Mouse (Mus musculus) forebrain, embryonic 16.5 days (tissue): ENCODE data around the gene Dnaja3. TPM values are rescaled to one million over a fixed set of nuclear protein-coding genes. Genes with fewer than 3 reads are reported as not detected.

ENCODE experiments used
- ATAC-seq: fragments of 200-750 bp; cut with Nextera tagmentation; 2 replicates; pipeline ENCODE4 v1.8.0; 2017; ENCODE audit warnings: mild to moderate bottlenecking, moderate library complexity
- H3K27ac ChIP-seq: fragments of 300-500 bp; sonication (generic); 2 replicates; pipeline ENCODE4 v1.5.1; 2014; ENCODE audit warnings: low read length, control low read depth
- H3K27me3 ChIP-seq: fragments of 300-500 bp; sonication (generic); replicated peaks from 2 replicates; pipeline ENCODE4 v1.6.1; 2014; ENCODE audit warnings: low read length; ENCODE audit not compliant: control insufficient read depth, insufficient read depth
- H3K36me3 ChIP-seq: fragments of 300-500 bp; sonication (generic); 2 replicates; pipeline ENCODE4 v1.6.1; 2014; ENCODE audit not compliant: control insufficient read depth, insufficient read depth
- H3K4me1 ChIP-seq: fragments of 300-500 bp; sonication (generic); replicated peaks from 2 replicates; pipeline ENCODE4 v1.6.1; 2014; ENCODE audit warnings: low read length; ENCODE audit not compliant: control insufficient read depth, insufficient read depth
- H3K4me2 ChIP-seq: fragments of 300-500 bp; sonication (generic); 2 replicates; pipeline ENCODE4 v1.6.1; 2014; ENCODE audit warnings: mild to moderate bottlenecking, low read length, control low read depth
- H3K4me3 ChIP-seq: fragments of 300-500 bp; sonication (generic); replicated peaks from 2 replicates; pipeline ENCODE4 v1.5.1; 2014; ENCODE audit warnings: mild to moderate bottlenecking, low read length, control low read depth
- H3K9ac ChIP-seq: fragments of 300-500 bp; sonication (generic); replicated peaks from 2 replicates; pipeline ENCODE4 v1.6.1; 2014; ENCODE audit warnings: low read depth, low read length, control low read depth
- H3K9me3 ChIP-seq: fragments of 300-500 bp; sonication (generic); 2 replicates; pipeline ENCODE4 v1.6.1; 2016; ENCODE audit warnings: low read length; ENCODE audit not compliant: control insufficient read depth
- WGBS: fragments of 180-500 bp; shearing (Covaris S2); extraction: QIAGEN DNeasy Blood & Tissue Kit; methylation state at CpG from one replicate; pipeline ENCODE4 v1.1.7; 2014; 5-methylcytosine and 5-hydroxymethylcytosine counted together
- polyA plus RNA-seq: library from polyadenylated mRNA; unstranded; fragments of >200 nt; fragmentation: Nextera tagmentation; extraction: Ambion mirVana; gene quantifications from 2 replicates; pipeline ENCODE4 v1.2.1, GENCODE M21; 2015

Dnaja3 gene
- polyA plus RNA-seq, 1 experiment from 2014 or later, result 61.9 TPM

GRCm38 (mm10) chr16:4655251-4655734 lies 15.5 kb downstream of the Dnaja3 start:
- Histone ChIP-seq H3K27ac (no peak overlapping the region), H3K9ac (no peak overlapping the region), H3K4me1 (peaks cover 8% of the 10 kb centered on the region), H3K4me3 (no peak overlapping the region), H3K27me3 (no peaks in the 10 kb centered on the region), H3K36me3 (no peaks in the 10 kb centered on the region; the same call in 1 of the 2 replicates), H3K9me3 (no peaks in the 10 kb centered on the region), H3K4me2 (no peak overlapping the region)
- 78% methylated on average over 4 of the region's 4 CpGs for WGBS
- ATAC-seq, result no peak

- H3K4me1 ChIP-seq, result peaks cover 8% of the 10 kb centered on the region
- H3K27ac ChIP-seq, result no peak overlapping the region
- no peaks in the 10 kb centered on the region; the same call in 1 of the 2 replicates for H3K36me3 ChIP-seq
- WGBS, result 38% methylated on average over 11 of the region's 11 CpGs
- H3K9ac ChIP-seq, result no peak overlapping the region
- no peak overlapping the region for H3K4me3 ChIP-seq
- no peak overlapping the region for H3K4me2 ChIP-seq
- 0 out of 2 replicates have a peak, but pooled peaks have one; percentile 10 for ATAC-seq
- H3K9me3 ChIP-seq, result no peaks in the 10 kb centered on the region
- H3K27me3 ChIP-seq, result no peaks in the 10 kb centered on the region
These were observed 16.2 kb downstream of the Dnaja3 start for GRCm38 (mm10) chr16:4655764-4656570.

GRCm38 (mm10) chr16:4656571-4657081 lies 16.8 kb downstream of the Dnaja3 start:
- Histone ChIP-seq H3K4me1 (peaks cover 8% of the 10 kb centered on the region), H3K9ac (no peak overlapping the region), H3K9me3 (no peaks in the 10 kb centered on the region), H3K4me3 (no peak overlapping the region), H3K36me3 (peaks cover 1% of the 10 kb centered on the region; the same call in 1 of the 2 replicates), H3K27me3 (no peaks in the 10 kb centered on the region), H3K4me2 (no peak overlapping the region), H3K27ac (no peak overlapping the region)
- 59% methylated on average over 9 of the region's 9 CpGs for WGBS
- ATAC-seq, result no peak

GRCm38 (mm10) chr16:4658781-4659245 lies 19.0 kb downstream of the Dnaja3 start:
- no peak overlapping the region; the same call in 1 of the 2 replicates for H3K27ac ChIP-seq
- no peak overlapping the region for H3K4me2 ChIP-seq
- 10% methylated on average over 11 of the region's 11 CpGs for WGBS

GRCm38 (mm10) chr16:4659326-4659725 lies 19.5 kb downstream of the Dnaja3 start:
- ATAC-seq, result no peak
- Histone ChIP-seq H3K9ac (0 out of 2 replicates have a peak overlapping the region, but pooled peaks have one; percentile 15), H3K4me3 (no peak overlapping the region), H3K27me3 (no peaks in the 10 kb centered on the region), H3K27ac (peak overlapping the region; percentile 38; the same call in 1 of the 2 replicates), H3K4me2 (no peak overlapping the region), H3K9me3 (no peaks in the 10 kb centered on the region), H3K36me3 (0 out of 2 replicates have a peak, but pooled peaks cover 2% of the 10 kb centered on the region), H3K4me1 (peaks cover 8% of the 10 kb centered on the region)
- WGBS, result 10% methylated on average over 2 of the region's 2 CpGs

More at GRCm38 (mm10) chr16:4658781-4659245, 19.0 kb downstream of the Dnaja3 start:
- ATAC-seq, result peak; percentile 47; the same call in 1 of the 2 replicates
- Histone ChIP-seq H3K4me3 (no peak overlapping the region), H3K9me3 (no peaks in the 10 kb centered on the region), H3K4me1 (peaks cover 8% of the 10 kb centered on the region), H3K9ac (no peak overlapping the region), H3K27me3 (no peaks in the 10 kb centered on the region), H3K36me3 (0 out of 2 replicates have a peak, but pooled peaks cover 2% of the 10 kb centered on the region)

- no peak for ATAC-seq
- Histone ChIP-seq H3K9me3 (no peaks in the 10 kb centered on the region), H3K4me1 (peaks cover 8% of the 10 kb centered on the region), H3K4me2 (no peak overlapping the region), H3K4me3 (no peak overlapping the region), H3K9ac (no peak overlapping the region), H3K27ac (no peak overlapping the region), H3K36me3 (0 out of 2 replicates have a peak, but pooled peaks cover 2% of the 10 kb centered on the region), H3K27me3 (no peaks in the 10 kb centered on the region)
- 75% methylated on average over 2 of the region's 2 CpGs for WGBS
These were observed 21.8 kb downstream of the Dnaja3 start for GRCm38 (mm10) chr16:4661605-4662004.

GRCm38 (mm10) chr16:4663806-4664205 lies 24.0 kb downstream of the Dnaja3 start:
- Histone ChIP-seq H3K27ac (no peak overlapping the region), H3K27me3 (no peaks in the 10 kb centered on the region), H3K36me3 (0 out of 2 replicates have a peak, but pooled peaks cover 2% of the 10 kb centered on the region), H3K4me3 (no peak overlapping the region), H3K4me2 (no peak overlapping the region), H3K9me3 (no peaks in the 10 kb centered on the region), H3K4me1 (peaks cover 6% of the 10 kb centered on the region), H3K9ac (no peak overlapping the region)
- 87% methylated on average over 2 of the region's 2 CpGs for WGBS
- no peak for ATAC-seq

- ATAC-seq, result no peak
- no peaks in the 10 kb centered on the region for H3K27me3 ChIP-seq
- no peak overlapping the region for H3K4me3 ChIP-seq
- no peaks in the 10 kb centered on the region for H3K4me1 ChIP-seq
- H3K4me2 ChIP-seq, result no peak overlapping the region
- H3K27ac ChIP-seq, result no peak overlapping the region
- no peak overlapping the region for H3K9ac ChIP-seq
- H3K36me3 ChIP-seq, result 0 out of 2 replicates have a peak, but pooled peaks cover 2% of the 10 kb centered on the region
- no peaks in the 10 kb centered on the region for H3K9me3 ChIP-seq
- 94% methylated on average over 2 of the region's 2 CpGs for WGBS
These were observed 25.9 kb downstream of the Dnaja3 start for GRCm38 (mm10) chr16:4665726-4666125.

- H3K4me3 ChIP-seq, result no peak overlapping the region
- peak; percentile 91 for ATAC-seq
- H3K9me3 ChIP-seq, result no peaks in the 10 kb centered on the region
- H3K36me3 ChIP-seq, result no peaks in the 10 kb centered on the region
- no peak overlapping the region for H3K9ac ChIP-seq
- no peak overlapping the region for H3K27ac ChIP-seq
- 39% methylated on average over 3 of the region's 3 CpGs for WGBS
- no peak overlapping the region for H3K4me2 ChIP-seq
- no peaks in the 10 kb centered on the region for H3K27me3 ChIP-seq
- no peaks in the 10 kb centered on the region for H3K4me1 ChIP-seq
These were observed 27.5 kb downstream of the Dnaja3 start for GRCm38 (mm10) chr16:4667190-4667808.
